Mouse (Mus musculus) frontal cortex, postnatal 36 days (tissue): ENCODE measurements around the gene Notch2.

Source experiments
- DNase-seq, 2 experiments: peaks; one replicate each; pipeline ENCODE4 v3.0.0; 2022; ENCODE audit warnings: low spot score in 2 of 2

The Notch2 gene

DNA sequence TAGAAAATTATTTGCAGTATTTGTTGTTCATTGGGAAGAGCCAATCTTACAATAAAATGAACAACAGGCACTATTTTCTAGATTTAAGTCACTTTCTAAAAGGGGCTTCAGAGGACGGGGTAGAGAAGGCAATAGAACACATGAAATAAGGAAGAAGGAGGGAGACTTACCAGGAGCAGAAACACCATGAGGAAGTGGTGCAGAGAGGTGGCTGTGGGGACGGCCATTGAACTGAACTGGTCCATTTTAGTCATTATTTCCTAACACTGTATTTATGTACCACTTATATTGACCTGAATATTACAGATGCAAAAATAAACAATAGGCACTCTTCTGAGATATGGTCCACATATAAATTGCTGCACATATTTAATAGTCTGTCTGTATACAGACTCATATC is 143.7 kb downstream of the Notch2 start:
- DNase-seq = no peak

GRCm38 (mm10) chr3:98157585-98157984 is 144.3 kb downstream of the Notch2 start:
- DNase-seq = no peak

GRCm38 (mm10) chr3:98158646-98159045 is 145.3 kb downstream of the Notch2 start:
- DNase-seq = no peak

GRCm38 (mm10) chr3:98159289-98159688 is 146.0 kb downstream of the Notch2 start:
- DNase-seq = no peak

- DNase-seq = no peak
Measured at GRCm38 (mm10) chr3:98160330-98160729, 147.0 kb downstream of the Notch2 start, which contains the start of gene Adam30. Adam30 (plus strand) TSS chr3:98160630.

- DNase-seq = peak; percentile 35 to 57
Measured at GRCm38 (mm10) chr3:98178340-98178739, 165.0 kb downstream of the Notch2 start.

- DNase-seq = peak; percentile 28 to 35
Measured at GRCm38 (mm10) chr3:98180805-98181204, 167.5 kb downstream of the Notch2 start.

- DNase-seq = no peak
Measured at GRCm38 (mm10) chr3:98185163-98185714, 171.9 kb downstream of the Notch2 start.

- DNase-seq = no peak
Measured at GRCm38 (mm10) chr3:98187777-98188176, 174.4 kb downstream of the Notch2 start.

DNA sequence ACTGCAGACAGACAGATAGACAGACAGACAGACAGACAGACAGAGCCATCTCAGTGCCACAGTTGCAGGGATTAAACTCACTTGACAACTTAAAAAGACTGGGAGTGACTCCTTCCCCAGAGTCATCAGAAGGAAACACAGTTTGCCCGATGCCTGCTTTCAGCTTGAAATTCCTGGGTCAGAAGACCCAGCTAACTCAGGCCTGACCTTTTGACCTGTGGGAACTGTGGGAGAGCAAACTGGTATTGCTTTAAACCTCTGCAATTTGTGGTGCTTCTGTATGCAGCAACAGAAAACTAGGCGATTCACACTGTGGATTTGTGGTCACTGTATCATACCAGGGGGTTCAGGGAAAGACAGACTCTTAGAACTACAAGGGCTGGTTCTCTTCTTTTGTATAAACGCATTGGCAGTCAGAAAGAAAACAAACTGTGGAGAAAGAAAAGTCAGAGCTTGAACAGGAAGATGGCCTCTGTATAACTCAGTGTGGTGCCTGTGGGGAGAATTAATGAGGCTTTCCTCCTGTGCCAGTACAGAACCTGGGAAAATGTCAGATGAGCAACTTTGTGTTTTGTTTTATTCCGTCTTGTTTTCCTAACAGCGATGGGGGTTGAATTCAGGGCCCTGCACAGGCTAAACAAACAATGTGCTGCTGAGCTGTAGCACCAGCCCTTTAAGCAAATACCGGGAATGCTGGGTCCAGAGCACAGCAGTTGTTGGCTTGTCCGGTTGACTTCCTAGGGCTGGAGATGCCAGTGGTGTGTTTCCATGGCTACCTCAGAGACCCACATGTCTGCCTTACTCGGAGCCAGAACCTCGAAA is 184.6 kb downstream of the Notch2 start:
- DNase-seq = peak in 1 of 2 experiments; percentile 15

- no peak for DNase-seq
Measured at GRCm38 (mm10) chr3:98199747-98200146, 186.4 kb downstream of the Notch2 start.
